Mouse (Mus musculus): ENCODE data around the gene Skiv2l. TPM values are rescaled to one million over a fixed set of nuclear protein-coding genes. Genes with fewer than 3 reads are reported as not detected.
A peak's percentile ranks its signal among the peaks of the same experiment; 100 is the strongest.
"Not testable (repeated sequence)": the region's sequence is repeated elsewhere in the genome, so short reads cannot be mapped to it uniquely, and the experiment has no call there.

Skiv2l gene
- total RNA-seq, 2 experiments from 2014 or later: 49.2 to 60.8 TPM

DNA sequence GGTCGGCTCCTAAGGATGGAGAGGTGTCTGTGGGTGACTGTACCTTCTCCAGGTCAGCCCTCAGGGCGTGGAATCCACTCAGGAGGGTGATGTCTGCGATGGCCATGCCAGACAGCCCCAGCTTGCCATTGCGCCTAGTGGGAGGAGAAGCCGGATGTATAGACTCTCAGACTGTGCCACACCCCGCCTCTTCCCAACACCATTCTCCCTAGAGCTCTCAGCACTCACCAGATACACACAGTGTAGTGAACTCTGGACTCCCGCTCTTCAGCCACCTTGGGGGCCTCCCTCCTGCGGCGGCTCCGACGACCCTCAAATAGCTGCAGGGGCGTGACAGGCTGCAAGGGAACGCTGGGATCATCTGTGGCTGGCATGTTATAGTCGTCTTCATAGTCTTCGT, 38.7 kb downstream of the Skiv2l start:
- no peak for DNase-seq

DNA sequence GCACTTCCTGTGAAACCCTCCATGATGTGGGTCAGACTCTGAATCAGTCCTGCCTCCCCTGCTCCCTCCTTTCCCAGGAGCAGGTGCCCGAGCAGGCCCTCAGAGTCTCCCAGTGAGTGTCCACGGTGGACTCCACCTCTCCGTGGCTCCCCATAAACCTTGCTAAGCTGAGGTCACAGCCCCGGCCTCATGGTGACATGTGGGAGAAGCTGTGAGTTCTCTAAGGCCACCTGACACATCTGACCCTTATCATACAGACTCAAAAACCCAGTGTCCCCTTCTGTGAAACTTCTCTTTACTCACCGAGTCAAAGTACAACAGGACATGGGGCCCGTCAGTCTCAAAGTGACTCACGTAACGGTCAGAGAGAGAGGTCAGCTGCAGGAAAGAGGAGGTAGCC, 39.2 kb downstream of the Skiv2l start:
- DNase-seq: not testable (repeated sequence)

DNA sequence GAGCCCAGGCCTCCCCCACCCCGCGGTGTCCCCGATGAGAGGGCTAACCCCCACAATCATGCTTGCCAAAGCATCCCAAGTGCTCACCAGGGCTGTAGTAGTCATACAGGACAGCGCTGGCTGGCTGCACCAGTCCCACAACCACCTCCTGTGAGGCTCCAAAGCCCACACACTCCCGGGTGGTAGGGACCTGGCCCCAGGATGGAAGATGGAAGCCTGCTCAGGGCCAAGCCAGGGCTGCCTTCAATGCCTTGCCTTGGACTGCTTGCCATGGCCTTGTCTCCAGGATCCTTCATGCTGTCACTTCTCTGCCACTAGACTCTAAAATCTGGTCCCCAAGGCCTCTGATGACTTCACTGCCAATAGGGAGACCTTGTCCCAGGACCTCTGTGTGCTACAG, 39.6 kb downstream of the Skiv2l start:
- peak; percentile 58 for DNase-seq

DNA sequence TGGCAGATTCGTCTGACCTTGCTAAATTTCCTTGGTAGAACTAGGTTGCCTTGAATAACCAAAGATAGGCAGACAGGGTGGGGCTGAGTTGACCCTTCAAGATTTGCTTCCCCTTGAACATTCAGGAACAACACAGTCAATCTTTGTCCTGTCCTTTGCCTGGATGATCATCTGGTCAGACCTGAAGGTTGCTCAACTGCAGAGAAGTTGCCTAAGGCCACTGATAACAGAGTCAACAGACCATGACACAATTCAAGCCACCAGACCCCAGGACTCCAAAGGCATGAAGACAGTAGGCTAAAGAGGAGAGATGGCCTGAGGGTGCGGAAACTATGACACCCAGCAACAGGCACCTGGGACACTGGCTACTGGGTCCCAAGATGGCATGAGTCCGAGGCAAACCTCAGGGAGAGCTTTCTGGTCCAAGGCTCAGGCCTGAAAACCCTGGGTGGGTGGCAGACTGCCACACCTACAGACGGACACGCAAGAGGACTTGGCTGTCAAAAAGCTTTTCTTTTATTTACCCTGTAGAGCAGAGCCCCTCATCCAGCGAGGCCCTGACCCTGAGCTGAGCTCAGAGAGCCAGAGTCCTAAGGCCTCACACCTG, 41.3 kb downstream of the Skiv2l start:
- no peak for DNase-seq

DNA sequence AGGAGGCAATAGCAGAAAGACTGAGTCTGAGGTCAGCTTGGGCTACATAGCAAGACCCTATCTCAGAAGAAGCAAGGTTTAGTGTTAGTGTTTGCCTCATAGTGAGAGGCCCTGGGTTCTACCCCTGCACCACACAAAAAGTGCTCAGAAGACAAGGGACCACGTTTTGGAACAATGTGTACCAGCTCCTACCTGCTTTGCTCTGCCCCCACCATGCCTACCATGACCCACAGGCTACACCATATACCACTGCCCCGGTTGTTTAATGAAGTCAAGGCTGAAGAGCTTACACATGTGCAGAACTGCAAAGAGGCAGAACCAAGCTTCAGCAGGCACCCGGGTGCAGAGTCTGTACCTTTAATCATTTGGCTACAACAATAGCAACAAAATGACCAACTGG, 42.8 kb downstream of the Skiv2l start:
- DNase-seq: no peak

DNA sequence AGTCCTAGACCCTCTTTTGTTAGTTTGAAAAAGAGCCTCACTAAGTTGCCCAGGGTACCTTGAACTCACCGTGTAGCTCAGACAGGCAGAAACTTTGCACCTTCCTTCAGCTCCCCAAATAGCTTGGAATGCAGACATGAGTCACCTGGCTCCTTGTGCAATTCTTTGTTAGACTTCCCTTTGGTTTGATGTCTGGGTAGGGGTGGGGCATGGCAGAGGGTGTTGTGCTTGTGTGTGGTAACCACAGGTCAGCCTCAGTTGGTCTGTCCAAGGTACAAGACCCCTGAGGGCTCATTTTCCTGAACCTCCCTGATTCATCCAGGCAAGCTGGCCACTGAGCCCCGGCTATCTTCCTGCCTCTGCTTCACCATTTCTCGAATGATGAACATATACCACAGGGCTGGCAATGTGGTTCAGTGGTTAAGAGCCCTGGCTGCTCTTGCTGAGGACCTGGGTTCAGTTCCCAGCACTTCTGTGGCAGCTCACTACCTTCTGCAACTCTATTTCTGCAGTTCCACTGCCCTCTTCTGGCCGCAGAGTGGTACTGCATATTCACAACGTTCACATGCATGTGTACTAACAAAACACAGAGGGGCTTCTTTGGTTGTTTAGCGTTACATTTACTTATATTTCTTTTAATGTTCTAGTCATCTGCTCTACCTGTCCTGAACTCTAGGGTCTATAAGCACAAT, 45.0 kb downstream of the Skiv2l start:
- DNase-seq: no peak

DNA sequence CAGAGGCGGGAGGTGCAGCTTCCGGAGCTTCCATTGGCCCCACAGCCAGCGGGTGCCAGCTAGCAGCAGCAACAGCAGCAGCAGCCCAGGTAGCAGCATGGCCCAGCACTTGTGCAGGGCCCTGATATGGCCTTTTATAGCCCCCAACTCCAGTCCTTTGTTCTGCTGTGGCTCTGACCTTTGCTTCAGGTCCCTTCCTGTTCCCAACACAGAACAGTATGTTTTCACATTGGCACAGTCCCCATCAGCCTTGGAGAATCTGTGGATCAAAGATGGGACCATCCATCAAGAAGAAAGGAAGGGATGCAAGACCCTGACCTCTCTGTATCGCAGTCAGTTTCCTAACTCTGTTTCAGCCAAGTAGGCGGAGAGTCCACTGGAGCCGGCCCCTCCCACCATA, 45.7 kb downstream of the Skiv2l start, which contains the start of gene Cyp21a1:
TSS of gene Cyp21a1 (minus strand) at position 261 of the 400 bp plus-strand sequence.
- peak; percentile 76 for DNase-seq

DNA sequence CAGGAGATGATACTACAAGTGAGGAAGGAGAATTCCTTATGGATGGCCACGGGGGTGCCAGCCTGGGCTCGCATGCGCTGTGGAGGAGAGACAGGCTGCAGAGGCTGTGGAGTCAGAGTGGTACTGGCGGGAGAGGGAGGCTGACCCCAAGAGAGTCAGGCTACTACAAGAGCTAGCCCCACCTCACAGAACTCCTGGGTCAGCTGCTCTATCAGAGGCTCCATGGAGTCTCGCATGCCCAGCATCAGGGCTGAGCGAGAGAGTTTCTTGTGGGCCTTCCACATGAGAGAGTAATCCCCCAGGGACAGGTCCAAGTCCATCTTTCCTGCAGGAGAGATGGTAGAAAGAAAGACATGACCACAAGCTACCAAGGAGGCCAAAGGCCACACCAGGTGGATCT, 46.6 kb downstream of the Skiv2l start:
- peak; percentile 41 for DNase-seq

DNA sequence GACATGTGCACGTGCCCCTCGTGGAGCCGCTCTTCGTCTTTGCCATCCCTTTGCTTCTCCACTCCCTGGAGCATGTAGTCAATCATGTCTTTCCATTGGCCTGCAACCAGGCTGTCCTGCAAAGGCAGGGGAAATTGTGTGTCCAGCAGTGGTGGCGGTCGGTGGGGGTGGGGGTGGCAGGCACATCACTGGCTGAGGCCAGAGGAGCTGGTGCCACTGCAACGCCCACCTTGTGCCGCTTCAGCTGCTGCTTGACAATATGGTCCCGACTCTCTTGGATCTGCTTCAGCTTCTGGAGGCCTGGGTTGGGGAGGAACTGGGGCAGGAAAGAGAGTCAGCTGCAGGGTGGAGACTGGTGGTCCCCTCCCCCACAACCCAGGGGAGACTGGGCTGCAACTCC, 47.3 kb downstream of the Skiv2l start:
- DNase-seq: peak; percentile 50

DNA sequence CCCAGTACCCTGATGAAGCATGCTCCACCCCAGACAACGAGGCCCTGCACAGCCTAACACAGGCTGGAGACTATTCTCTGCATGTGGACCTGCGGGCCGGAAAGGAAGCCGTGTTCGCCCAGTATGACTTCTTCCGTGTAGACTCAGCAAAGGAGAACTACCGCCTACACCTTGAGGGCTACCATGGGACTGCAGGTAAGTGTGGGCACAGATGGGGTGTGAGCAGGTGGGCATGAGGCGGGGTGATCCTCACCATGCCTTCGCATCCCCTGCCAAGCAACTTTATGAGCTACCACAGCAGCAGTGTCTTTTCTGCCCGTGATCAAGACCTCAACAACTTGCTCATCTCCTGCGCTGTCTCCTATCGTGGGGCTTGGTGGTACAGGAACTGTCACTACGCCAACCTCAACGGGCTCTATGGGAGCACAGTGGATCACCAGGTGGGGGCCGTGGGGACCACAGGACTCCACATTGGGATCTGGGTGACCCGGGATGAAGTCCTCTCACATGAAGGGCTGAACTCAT, 49.2 kb downstream of the Skiv2l start:
- peak; percentile 32 for DNase-seq

DNA sequence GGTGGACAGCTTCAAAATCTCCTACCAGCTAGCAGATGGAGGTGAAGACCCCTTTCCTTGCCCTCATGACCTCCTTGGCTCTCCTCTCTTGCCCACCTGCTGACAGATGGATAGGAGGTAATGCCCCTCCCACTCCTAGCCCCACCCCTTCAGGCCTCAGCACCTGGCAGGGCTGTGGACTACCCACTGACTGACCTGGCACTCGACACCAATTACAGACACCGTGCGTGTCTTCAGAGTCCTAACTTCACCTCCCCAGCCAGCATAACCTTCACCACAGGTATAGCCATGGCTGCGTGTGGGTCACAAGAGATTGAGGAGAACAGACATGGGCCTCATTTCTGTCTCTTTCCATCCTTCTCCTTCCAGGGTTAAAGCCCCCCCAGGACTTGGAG, 50.5 kb downstream of the Skiv2l start:
- peak; percentile 48 for DNase-seq

DNA sequence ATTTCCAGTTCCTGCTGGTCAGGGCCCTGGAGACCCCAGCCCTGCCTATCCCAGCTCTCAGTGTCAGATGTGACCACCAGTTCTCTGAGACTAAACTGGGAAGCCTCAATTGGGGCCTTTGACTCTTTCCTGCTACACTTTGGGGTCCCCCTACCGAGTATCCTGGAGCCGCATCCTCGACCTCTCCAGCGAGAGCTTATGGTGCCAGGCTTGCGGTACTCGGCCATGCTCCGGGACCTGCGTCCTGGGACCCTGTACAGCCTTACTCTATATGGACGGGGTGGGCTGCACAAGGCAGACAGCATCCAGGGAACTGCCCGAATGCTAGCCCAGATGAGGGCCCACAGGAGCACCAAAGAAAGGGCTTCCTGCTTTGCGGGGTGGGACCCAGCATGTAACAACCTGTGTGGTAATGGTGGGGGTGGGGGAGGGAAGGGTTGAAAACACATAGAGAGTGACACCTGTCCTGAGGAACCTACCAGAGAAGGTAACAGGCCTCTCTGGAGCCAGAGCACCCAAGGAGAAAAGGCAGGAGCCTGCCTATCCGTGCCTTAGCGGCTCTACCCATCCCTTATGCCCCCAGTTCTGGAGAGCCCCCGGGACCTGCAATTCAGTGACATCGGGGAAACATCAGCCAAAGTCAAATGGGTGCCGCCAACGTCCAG, 51.0 kb downstream of the Skiv2l start:
- peak; percentile 55 for DNase-seq

DNA sequence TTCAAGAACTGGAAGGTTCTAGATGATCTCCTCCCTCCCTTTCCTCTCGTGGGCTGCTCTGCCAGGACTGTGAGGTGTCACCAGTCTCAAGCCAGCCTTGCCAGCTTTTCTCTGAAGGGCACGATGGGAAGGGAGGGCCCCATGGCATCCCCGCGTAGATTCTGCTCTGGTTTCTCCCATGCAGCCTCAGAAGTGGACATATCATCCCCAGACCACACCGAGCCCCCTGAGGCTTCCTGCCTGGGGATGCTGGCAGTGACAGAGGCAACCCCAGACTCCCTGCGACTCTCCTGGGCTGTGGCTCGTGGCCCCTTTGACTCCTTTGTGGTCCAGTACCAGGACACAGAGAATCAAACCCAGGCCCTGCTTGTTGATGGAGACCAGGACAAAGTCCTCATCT, 51.9 kb downstream of the Skiv2l start:
- peak; percentile 65 for DNase-seq

DNA sequence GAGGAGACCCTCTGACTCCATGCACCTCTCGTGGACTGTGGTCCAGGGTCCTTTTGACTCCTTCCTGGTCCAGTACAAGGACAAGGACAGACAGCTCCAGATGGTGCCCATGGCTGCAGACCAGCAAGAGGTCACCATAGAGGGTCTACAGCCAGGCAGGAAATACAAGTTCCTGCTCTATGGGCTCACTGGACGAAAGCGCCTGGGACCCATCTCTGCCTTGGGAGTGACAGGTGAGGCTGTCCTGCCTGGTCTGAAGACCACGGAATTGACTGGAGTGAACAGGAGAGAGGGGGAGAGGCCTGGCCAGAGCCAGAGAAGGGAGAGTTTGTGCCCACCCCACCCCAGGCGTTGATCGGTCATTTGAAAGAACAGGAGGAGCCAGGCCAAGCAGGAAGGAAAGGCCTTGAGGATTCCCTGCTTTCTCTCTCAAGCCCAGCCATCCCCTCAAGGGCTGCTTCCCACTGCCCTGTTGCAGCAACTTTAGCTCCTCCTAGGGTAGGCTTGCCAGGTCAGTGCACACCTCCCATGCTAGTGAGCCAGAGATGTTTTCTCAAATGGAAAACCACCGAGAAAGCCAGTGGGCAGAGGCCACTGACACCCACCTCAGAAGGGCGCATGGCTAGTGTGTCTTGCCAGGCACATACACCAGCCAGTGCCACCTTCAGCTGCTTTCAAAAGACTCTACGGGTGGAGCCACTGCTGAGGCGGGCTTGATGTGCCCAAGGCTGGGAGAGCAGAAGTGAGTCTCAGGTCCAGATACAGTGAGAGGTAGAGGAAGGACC, 52.6 kb downstream of the Skiv2l start:
- peak; percentile 77 for DNase-seq

DNA sequence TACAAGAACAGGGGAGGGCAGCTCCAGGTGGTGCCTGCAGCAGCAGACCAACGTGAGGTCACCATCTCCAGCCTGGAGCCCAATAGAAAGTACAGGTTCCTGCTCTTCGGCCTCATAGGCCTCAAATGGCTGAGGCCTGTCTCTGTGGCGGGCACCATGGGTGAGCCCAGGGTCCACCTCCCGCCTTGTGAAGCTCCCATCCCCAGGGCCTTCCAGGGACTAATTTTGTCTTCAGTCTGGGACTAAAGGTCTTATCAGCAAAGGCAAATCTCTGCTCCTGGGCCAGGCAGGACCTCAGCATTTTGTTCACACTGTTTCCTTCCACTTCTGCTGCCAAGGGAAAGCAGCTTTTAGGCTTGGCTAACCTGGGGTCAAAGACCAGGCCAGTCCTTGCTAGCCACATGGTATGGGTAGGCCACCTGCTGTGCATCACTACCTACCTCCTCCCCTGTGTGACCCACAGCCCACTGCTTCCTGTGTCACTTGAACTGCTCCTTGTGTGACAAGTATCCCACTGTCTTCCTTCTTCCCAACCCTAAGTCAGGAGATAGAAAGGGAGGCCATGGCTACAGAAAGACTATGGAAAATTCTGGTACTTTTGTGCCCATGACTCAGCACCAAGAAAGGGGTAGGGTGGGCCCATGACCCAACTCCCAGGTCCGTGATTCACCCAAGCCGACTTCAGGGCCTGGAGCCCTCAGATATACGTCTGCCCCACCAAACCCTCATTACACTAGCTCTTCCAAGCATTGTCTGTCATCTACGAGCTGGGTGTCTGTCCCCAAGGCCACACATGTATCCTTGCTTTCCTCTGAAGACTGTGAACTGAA, 53.5 kb downstream of the Skiv2l start:
- peak; percentile 78 for DNase-seq

DNA sequence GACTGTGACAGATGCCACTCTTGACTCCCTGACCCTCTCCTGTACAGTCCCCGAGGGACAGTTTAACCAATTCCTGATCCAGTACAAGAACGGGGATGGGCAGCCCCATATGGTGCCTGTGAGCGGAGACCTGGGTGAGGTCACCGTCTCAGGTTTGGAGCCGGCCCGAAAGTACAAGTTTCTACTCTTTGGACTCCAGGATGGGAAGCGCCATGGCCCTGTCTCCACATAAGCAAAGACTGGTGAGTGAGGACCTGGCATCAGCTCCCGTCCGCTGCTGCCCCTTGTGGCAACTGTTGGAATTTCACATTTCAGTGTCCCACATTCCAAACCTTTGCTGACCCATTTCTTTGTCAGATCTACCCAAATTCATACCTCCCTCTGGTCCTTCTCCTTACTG, 54.4 kb downstream of the Skiv2l start:
- DNase-seq: peak; percentile 89

DNA sequence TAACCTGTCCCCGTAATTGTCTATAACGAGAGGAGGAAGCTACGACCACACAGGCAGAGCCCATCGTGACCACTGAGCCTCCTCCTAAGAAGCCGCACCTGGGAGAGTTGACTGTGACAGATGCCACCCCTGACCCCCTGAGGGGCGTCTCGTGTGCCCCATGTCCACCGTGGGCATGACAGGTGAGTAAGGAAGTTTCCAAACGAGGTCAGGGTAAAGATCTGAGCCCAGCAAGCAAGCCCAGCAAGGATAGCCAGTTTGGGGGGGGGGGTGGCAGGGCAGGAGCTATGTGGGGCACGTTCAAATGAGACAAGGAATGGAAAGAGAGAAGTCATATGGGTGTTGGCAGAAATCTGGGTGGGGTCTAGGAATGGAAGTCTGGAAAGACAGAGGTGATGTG, 55.0 kb downstream of the Skiv2l start:
- DNase-seq: peak; percentile 65

Data from adrenal gland, postnatal 10 days (tissue).